Mouse (Mus musculus): ENCODE data around the gene Lgr5.
A peak's percentile ranks its signal among the peaks of the same experiment; 100 is the strongest.

Lgr5 gene

GRCm38 (mm10) chr10:115413496-115413895 is 174.1 kb downstream of the Lgr5 start:
- DNase-seq: no peak

- peak; percentile 17 to 31 for DNase-seq
Observed at GRCm38 (mm10) chr10:115406393-115406792, 181.2 kb downstream of the Lgr5 start.
